Mouse (Mus musculus) CH12.LX (cell line): ENCODE results near the gene Osgin1.

Source experiments
- CTCF ChIP-seq, 2 experiments: IDR thresholded peaks in 1 of 2; conservative IDR thresholded peaks in 1 of 2; 2 replicates each; pipeline ENCODE4 v1.5.1; 2011 to 2012; ENCODE audit warnings: low read depth in 2 of 2, low read length in 2 of 2, improper control_type of control experiment in 1 of 2, inconsistent platforms in 1 of 2, mild to moderate bottlenecking in 1 of 2, moderate library complexity in 1 of 2
- POLR2A ChIP-seq: IDR thresholded peaks from 2 replicates; pipeline ENCODE4 v1.6.1; 2011; ENCODE audit warnings: low read depth, mild to moderate bottlenecking, improper control_type of control experiment, low read length
- RAD21 ChIP-seq: IDR thresholded peaks from 2 replicates; pipeline ENCODE4 v1.6.1; 2011; ENCODE audit warnings: low read depth, mild to moderate bottlenecking, low read length, improper control_type of control experiment, moderate library complexity
- SIN3A ChIP-seq: IDR thresholded peaks from 2 replicates; pipeline ENCODE4 v1.6.1; 2012; ENCODE audit warnings: low read length, improper control_type of control experiment, inconsistent platforms
- USF2 ChIP-seq: conservative IDR thresholded peaks from 2 replicates; pipeline ENCODE4 v1.6.1; 2011; ENCODE audit warnings: low read depth, low read length, improper control_type of control experiment
- ZNF384 ChIP-seq: IDR thresholded peaks from 2 replicates; pipeline ENCODE4 v1.6.1; 2012; ENCODE audit warnings: low read depth, low read length, improper control_type of control experiment, inconsistent platforms

DNA sequence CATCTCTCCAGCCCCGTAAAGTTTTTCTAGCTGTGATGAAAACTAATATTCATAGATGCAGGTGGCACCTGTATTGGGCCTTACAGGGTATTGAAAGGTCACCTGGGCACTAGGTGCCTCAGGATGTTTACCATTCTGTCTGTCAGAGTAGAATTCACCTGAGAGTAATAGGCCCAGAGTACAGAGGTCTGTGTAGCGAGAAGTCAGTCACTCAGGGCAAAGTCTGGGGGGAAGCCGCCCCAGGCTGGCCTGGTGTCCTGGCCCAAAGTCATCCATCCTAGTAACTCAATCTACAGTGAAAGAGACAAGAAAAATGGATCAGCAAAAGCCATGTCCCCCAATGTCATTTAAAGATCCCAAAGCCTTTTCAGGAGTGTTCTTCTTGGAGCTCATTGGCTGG, 33.0 kb upstream of the Osgin1 start:
- TF ChIP-seq POLR2A: no peak
- no peak for TF ChIP-seq CTCF (conservative IDR thresholded peaks at IDR 0.05 in 1 of 2, IDR thresholded peaks at IDR 0.05 in 1 of 2; ENCODE audit: low read depth in 2 of 2, low read length in 2 of 2)
- no peak for TF ChIP-seq SIN3A
- no peak for TF ChIP-seq USF2
- no peak for TF ChIP-seq ZNF384
- TF ChIP-seq RAD21: no peak
